Comparison of ENCODE assay signal across 23 mouse cellular contexts in genomic region chr9:116234170-116234569, GRCm38 (mm10). TPM values are rescaled to one million over a fixed set of nuclear protein-coding genes. Genes with fewer than 3 reads are reported as not detected.
DNase-seq lines count a peak whose midpoint lies in the region; ATAC-seq and TF ChIP-seq lines count a peak whose summit lies in the region.
"Had no signal": no experiment of that assay in that cellular context is flagged by ENCODE, and none has a peak within 500 bp of the region (broad histone marks: within the 10 kb centered on the region; RNA-seq: fewer than 3 reads in every experiment).

No protein-coding gene starts in this region.

- H3K4me3 ChIP-seq in embryonic facial prominence, embryonic 13.5 days = no peak overlapping the region
- no peak overlapping the region for H3K4me3 ChIP-seq in embryonic facial prominence, embryonic 10.5 days
- H3K4me3 ChIP-seq in lung, adult 2 months (replicated peaks; ENCODE audit: extremely low read depth, low read depth, low read length) = no peak overlapping the region
- H3K4me3 ChIP-seq in left cerebral cortex, adult 2 months = no peak overlapping the region
- H3K4me3 ChIP-seq: erythroblast, embryonic 14.5 days; heart, embryonic 13.5 days; hindbrain, embryonic 13.5 days had no signal

- TF ChIP-seq POLR2A in lung, adult 2 months (IDR thresholded peaks at IDR 0.05; ENCODE audit: borderline replicate concordance, extremely low read depth, low read depth, low read length) = no peak

- no peaks in the 10 kb centered on the region for H3K9me3 ChIP-seq in embryonic facial prominence, embryonic 13.5 days
- H3K9me3 ChIP-seq in embryonic facial prominence, embryonic 10.5 days = no peaks in the 10 kb centered on the region
- H3K9me3 ChIP-seq: heart, embryonic 13.5 days; hindbrain, embryonic 13.5 days had no signal

- 58% methylated on average over 7 of the region's 7 CpGs for WGBS in embryonic facial prominence, embryonic 13.5 days
- WGBS in embryonic facial prominence, embryonic 10.5 days = 84% methylated on average over 7 of the region's 7 CpGs
- WGBS in lung, adult 2 months = 68% methylated on average over 7 of the region's 7 CpGs

- H3K4me1 ChIP-seq in embryonic facial prominence, embryonic 13.5 days = peaks cover 17% of the 10 kb centered on the region
- H3K4me1 ChIP-seq in embryonic facial prominence, embryonic 10.5 days = peaks cover 3% of the 10 kb centered on the region; the same call in 1 of the 2 replicates
- H3K4me1 ChIP-seq in lung, adult 2 months (ENCODE audit: control insufficient read depth, insufficient read depth, low read length) = peaks cover 4% of the 10 kb centered on the region

- no peak overlapping the region for H3K4me2 ChIP-seq in embryonic facial prominence, embryonic 13.5 days
- H3K4me2 ChIP-seq: heart, embryonic 13.5 days; hindbrain, embryonic 13.5 days; liver, embryonic 11.5 days; midbrain, embryonic 11.5 days had no signal

- no peak for ATAC-seq in embryonic facial prominence, embryonic 13.5 days (ENCODE audit: insufficient number of reproducible peaks, insufficient read depth, low FRiP score, low TSS enrichment, low read depth)
- ATAC-seq: forebrain, embryonic 14.5 days had no signal

- 0 out of 2 replicates have a peak overlapping the region, but pooled peaks have one; percentile 11 for H3K27ac ChIP-seq in embryonic facial prominence, embryonic 13.5 days
- H3K27ac ChIP-seq in embryonic facial prominence, embryonic 10.5 days (replicated peaks) = no peak overlapping the region
- H3K27ac ChIP-seq in left cerebral cortex, adult 2 months = no peak overlapping the region
- H3K27ac ChIP-seq: heart, embryonic 13.5 days; hindbrain, embryonic 13.5 days had no signal

- intact Hi-C loops in left cerebral cortex, adult 2 months (cut with DNase I) = no loop called here

- TF ChIP-seq CTCF in lung, adult 2 months (IDR thresholded peaks at IDR 0.05; ENCODE audit: insufficient read depth, low read length) = no peak
- no peak for TF ChIP-seq CTCF in left cerebral cortex, adult 2 months (IDR thresholded peaks at IDR 0.05)

- no peak overlapping the region for H3K9ac ChIP-seq in embryonic facial prominence, embryonic 13.5 days
- H3K9ac ChIP-seq: heart, embryonic 13.5 days; hindbrain, embryonic 13.5 days had no signal

- H3K27me3 ChIP-seq in embryonic facial prominence, embryonic 13.5 days = no peaks in the 10 kb centered on the region
- H3K27me3 ChIP-seq in embryonic facial prominence, embryonic 10.5 days (replicated peaks; ENCODE audit: low read depth, poor library complexity, severe bottlenecking) = no peaks in the 10 kb centered on the region
- H3K27me3 ChIP-seq: CH12.LX; heart, embryonic 13.5 days; hindbrain, embryonic 13.5 days had no signal

- H3K36me3 ChIP-seq in embryonic facial prominence, embryonic 13.5 days = no peaks in the 10 kb centered on the region
- no peaks in the 10 kb centered on the region for H3K36me3 ChIP-seq in embryonic facial prominence, embryonic 10.5 days (replicated peaks)
- H3K36me3 ChIP-seq: heart, embryonic 13.5 days; hindbrain, embryonic 13.5 days had no signal

- no peak for DNase-seq in embryonic facial prominence, embryonic 10.5 days (ENCODE audit: low spot score)
- peak; percentile 37 for DNase-seq in 3134 (ENCODE audit: extremely low read depth, insufficient read length, low spot score)
- DNase-seq in lung, adult 2 months = peak; percentile 47
- DNase-seq in lung, postnatal 36 days = peak; percentile 59
- no peak for DNase-seq in embryo, embryonic 9.5 days (ENCODE audit: extremely low spot score)
- no peak for DNase-seq in left cerebral cortex, adult 2 months (ENCODE audit: extremely low spot score in 1 of 2, low spot score in 2 of 2)
- no peak for DNase-seq in gastrocnemius, postnatal 4 days (ENCODE audit: low spot score in 2 of 2)
- DNase-seq: cerebellum, adult 11 months; cerebellum, postnatal 14 days; embryo, embryonic 11 days; gastrocnemius, postnatal 10 days; heart, adult 18-20 months; left cerebral cortex, postnatal 4 days; thymus, postnatal 36 days had no signal

RNA-seq across cellular contexts. Expression of gene Tgfbr2, which starts 59.0 kb away (rescaled TPM):
- polyA plus RNA-seq in embryonic facial prominence, embryonic 13.5 days (2015; fragmentation: Nextera tagmentation; extraction: Ambion mirVana) = 27.0 and 33.3 TPM in 2 replicates
- polyA plus RNA-seq in embryonic facial prominence, embryonic 10.5 days (2016; fragmentation: Nextera tagmentation; extraction: Ambion mirVana) = 8.6 and 9.2 TPM in 2 replicates
- 135 and 146 TPM in 2 replicates for polyA plus RNA-seq in lung, adult 2 months (2012; rRNA removed)
- 10 to 100 TPM; 10.3 to 12.6 TPM for total RNA-seq in left cerebral cortex, adult 2 months (2021)
- 10 to 100 TPM; 69.6 to 71.1 TPM for total RNA-seq in gastrocnemius, postnatal 4 days (2021)
- total RNA-seq: MEL had no signal

Comparison
In these comparisons a context has a peak if more than half of its experiments do, and no peak if none do; other contexts are left out.
1. DNase-seq: peak in 3134 (single experiment), lung, adult 2 months (single experiment) and lung, postnatal 36 days (single experiment); none in embryonic facial prominence, embryonic 10.5 days (single experiment), embryo, embryonic 9.5 days (single experiment), left cerebral cortex, adult 2 months (0 of 2) and gastrocnemius, postnatal 4 days (0 of 2).